Mouse (Mus musculus): ENCODE data around the gene Cd200r1.

GRCm38 (mm10) chr16:44727525-44727924 lies 38.0 kb upstream of the Cd200r1 start:
- TF ChIP-seq TAL1 (conservative IDR thresholded peaks at IDR 0.05; ENCODE audit: low read depth, low read length) (peak; percentile 34; the same call in 1 of the 2 replicates), CTCF (IDR thresholded peaks at IDR 0.05; ENCODE audit: low read depth, low read length) (no peak), GATA2 (IDR thresholded peaks at IDR 0.05; ENCODE audit: borderline replicate concordance, low read depth, low read length) (no peak), GATA1 (IDR thresholded peaks at IDR 0.05; ENCODE audit: borderline replicate concordance, low read length) (no peak)

Measured in G1E (cell line).